ENCODE assay signal across 9 mouse cellular contexts in the genomic region with DNA sequence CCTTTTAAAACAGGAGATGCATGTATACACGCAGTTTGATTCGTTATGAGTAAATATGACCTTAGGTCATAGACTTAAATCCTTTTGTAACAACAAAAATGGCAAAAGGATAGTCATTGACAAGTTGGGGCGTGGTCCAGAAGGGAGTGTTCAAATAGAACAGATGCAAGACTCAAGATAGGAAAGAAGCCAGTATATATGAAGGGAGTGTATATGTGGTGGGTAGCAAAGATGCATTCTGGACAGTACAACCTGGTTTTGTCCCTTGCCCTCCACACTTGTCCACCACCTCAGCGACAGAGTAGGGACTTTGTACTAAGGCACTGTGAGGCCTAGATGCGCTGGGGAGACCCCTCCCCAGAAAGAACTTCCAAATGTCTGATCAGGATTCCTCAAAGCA. TPM values are rescaled to one million over a fixed set of nuclear protein-coding genes. Genes with fewer than 3 reads are reported as not detected.
A peak's percentile ranks its signal among the peaks of the same experiment; 100 is the strongest.
DNase-seq lines count a peak whose midpoint lies in the region; ATAC-seq and TF ChIP-seq lines count a peak whose summit lies in the region.
"Had no signal": no experiment of that assay in that cellular context is flagged by ENCODE, and none has a peak within 500 bp of the region (broad histone marks: within the 10 kb centered on the region; RNA-seq: fewer than 3 reads in every experiment).

No protein-coding gene starts in this region.

- TF ChIP-seq EP300 in heart, adult 2 months (IDR thresholded peaks at IDR 0.05; ENCODE audit: insufficient read depth, low read depth, low read length) = no peak

- peaks cover 14% of the 10 kb centered on the region for H3K4me1 ChIP-seq in heart, adult 2 months (ENCODE audit: control insufficient read depth, insufficient read depth, low read length)
- H3K4me1 ChIP-seq in hindbrain, embryonic 11.5 days (replicated peaks; ENCODE audit: control insufficient read depth, insufficient read depth, low read length) = peaks cover 2% of the 10 kb centered on the region
- peaks cover 49% of the 10 kb centered on the region for H3K4me1 ChIP-seq in liver, embryonic 16.5 days (ENCODE audit: control insufficient read depth, low read depth, low read length)

- no peaks in the 10 kb centered on the region; the same call in 1 of the 2 replicates for H3K36me3 ChIP-seq in heart, adult 2 months (ENCODE audit: control insufficient read depth, insufficient read depth, low read length)
- peaks cover 9% of the 10 kb centered on the region for H3K36me3 ChIP-seq in hindbrain, embryonic 11.5 days (ENCODE audit: control insufficient read depth, insufficient read depth, low read length)
- peaks cover 29% of the 10 kb centered on the region for H3K36me3 ChIP-seq in liver, embryonic 16.5 days (ENCODE audit: control insufficient read depth, insufficient read depth)

- H3K9ac ChIP-seq in heart, adult 2 months (ENCODE audit: low read depth, low read length) = 0 out of 2 replicates have a peak overlapping the region, but pooled peaks have one; percentile 30
- H3K9ac ChIP-seq in hindbrain, embryonic 11.5 days (ENCODE audit: low read depth, low read length) = no peak overlapping the region
- H3K9ac ChIP-seq in liver, embryonic 16.5 days (ENCODE audit: low read depth, low read length) = peak overlapping the region; percentile 65

- no peak for TF ChIP-seq POLR2A in heart, adult 2 months (IDR thresholded peaks at IDR 0.05; ENCODE audit: insufficient read depth, low read depth, low read length)

- ATAC-seq in hindbrain, embryonic 11.5 days (ENCODE audit: low FRiP score) = peak; percentile 59; the same call in 1 of the 2 replicates
- peak; percentile 79 for ATAC-seq in liver, embryonic 16.5 days (ENCODE audit: low read depth)

- peak overlapping the region; percentile 64 for H3K27ac ChIP-seq in heart, adult 2 months
- H3K27ac ChIP-seq in hindbrain, embryonic 11.5 days (ENCODE audit: low read depth, low read length) = no peak overlapping the region
- H3K27ac ChIP-seq in liver, embryonic 16.5 days (ENCODE audit: low read length) = peak overlapping the region; percentile 84
- H3K27ac ChIP-seq: macrophage had no signal

- H3K9me3 ChIP-seq in hindbrain, embryonic 11.5 days (ENCODE audit: control insufficient read depth, low read length) = no peaks in the 10 kb centered on the region
- no peaks in the 10 kb centered on the region for H3K9me3 ChIP-seq in liver, embryonic 16.5 days (replicated peaks; ENCODE audit: control insufficient read depth, low read length)

- no peak for DNase-seq in heart, adult 2 months
- no peak for DNase-seq in heart, adult 9 months (ENCODE audit: low spot score in 2 of 2)
- DNase-seq in CD4-positive helper T cell, adult 2 months (ENCODE audit: low read depth, low spot score) = peak; percentile 17
- no peak for DNase-seq in hindbrain, embryonic 11.5 days (ENCODE audit: low spot score)
- no peak for DNase-seq in retina, postnatal 1 day
- no peak for DNase-seq in cerebellum, postnatal 4 days (ENCODE audit: low spot score in 2 of 2)
- DNase-seq in thymus, postnatal 36 days = no peak

- no peaks in the 10 kb centered on the region for H3K27me3 ChIP-seq in heart, adult 2 months (ENCODE audit: control insufficient read depth, insufficient read depth, low read length)
- H3K27me3 ChIP-seq in hindbrain, embryonic 11.5 days (ENCODE audit: control insufficient read depth, insufficient read depth, low read length) = no peaks in the 10 kb centered on the region
- no peaks in the 10 kb centered on the region for H3K27me3 ChIP-seq in liver, embryonic 16.5 days (ENCODE audit: control insufficient read depth, insufficient read depth, low read depth, low read length)

- TF ChIP-seq CTCF in heart, adult 2 months (IDR thresholded peaks at IDR 0.05) = no peak

- 68% methylated on average over 5 of the region's 5 CpGs for WGBS in heart, adult 2 months
- 72% methylated on average over 5 of the region's 5 CpGs for WGBS in hindbrain, embryonic 11.5 days
- 37% methylated on average over 5 of the region's 5 CpGs for WGBS in liver, embryonic 16.5 days (ENCODE audit: insufficient replicate concordance)

- H3K79me2 ChIP-seq in heart, adult 2 months (replicated peaks; ENCODE audit: control insufficient read depth, insufficient read depth, low read length) = no peaks in the 10 kb centered on the region

- H3K4me3 ChIP-seq in heart, adult 2 months = no peak overlapping the region
- H3K4me3 ChIP-seq in hindbrain, embryonic 11.5 days (ENCODE audit: low read depth, low read length) = no peak overlapping the region
- peak overlapping the region; percentile 39 for H3K4me3 ChIP-seq in liver, embryonic 16.5 days (ENCODE audit: low read depth, low read length)

- intact Hi-C loops in heart, adult 2 months (cut with DNase I) = loop anchor here (1.0 to 2.0 kb wide), 2 partner anchors 19 to 22 kb away; a partner anchor contains a TSS

- H3K4me2 ChIP-seq in hindbrain, embryonic 11.5 days (replicated peaks; ENCODE audit: low read depth, low read length) = no peak overlapping the region
- peak overlapping the region; percentile 99 for H3K4me2 ChIP-seq in liver, embryonic 16.5 days (ENCODE audit: low read depth, low read length)

RNA-seq across cellular contexts. Expression of a gene that starts 0.5 kb away (rescaled TPM):
- 1 to 10 TPM; 7.8 to 8.9 TPM for total RNA-seq in heart, adult 2 months (2021)
- 16.8 and 19.6 TPM in 2 replicates for polyA plus RNA-seq in heart, adult 2 months (2012; rRNA removed)
- polyA plus RNA-seq in hindbrain, embryonic 11.5 days (2014; fragmentation: Nextera tagmentation; extraction: Ambion mirVana) = 10.5 and 13.0 TPM in 2 replicates
- 3.5 and 3.6 TPM in 2 replicates for polyA plus RNA-seq in liver, embryonic 16.5 days (2015; fragmentation: Nextera tagmentation; extraction: Ambion mirVana)

RNA-seq across cellular contexts. Expression of a gene that starts 18.4 kb away (rescaled TPM):
- total RNA-seq in heart, adult 2 months (2021) = under 1 TPM; 0.02 to 0.03 TPM
- 0.06 and 0.41 TPM in 2 replicates for polyA plus RNA-seq in heart, adult 2 months (2012; rRNA removed)
- polyA plus RNA-seq in hindbrain, embryonic 11.5 days (2014; fragmentation: Nextera tagmentation; extraction: Ambion mirVana) = 10.1 and 16.8 TPM in 2 replicates
- 0.16 and 0.22 TPM in 2 replicates for polyA plus RNA-seq in liver, embryonic 16.5 days (2015; fragmentation: Nextera tagmentation; extraction: Ambion mirVana)

RNA-seq across cellular contexts. Expression of a gene that starts 24.1 kb away (rescaled TPM):
- 10 to 100 TPM; 19.2 to 20.6 TPM for total RNA-seq in heart, adult 2 months (2021)
- polyA plus RNA-seq in heart, adult 2 months (2012; rRNA removed) = 22.3 and 25.7 TPM in 2 replicates
- 122 and 136 TPM in 2 replicates for polyA plus RNA-seq in hindbrain, embryonic 11.5 days (2014; fragmentation: Nextera tagmentation; extraction: Ambion mirVana)
- polyA plus RNA-seq in liver, embryonic 16.5 days (2015; fragmentation: Nextera tagmentation; extraction: Ambion mirVana) = 12.4 and 13.6 TPM in 2 replicates

RNA-seq across cellular contexts. Expression of a gene that starts 45.4 kb away (rescaled TPM):
- total RNA-seq in heart, adult 2 months (2021) = 10 to 100 TPM; 20.8 to 24.3 TPM
- 34.5 and 47.8 TPM in 2 replicates for polyA plus RNA-seq in heart, adult 2 months (2012; rRNA removed)
- 9.8 and 13.7 TPM in 2 replicates for polyA plus RNA-seq in hindbrain, embryonic 11.5 days (2014; fragmentation: Nextera tagmentation; extraction: Ambion mirVana)
- 4.8 and 4.9 TPM in 2 replicates for polyA plus RNA-seq in liver, embryonic 16.5 days (2015; fragmentation: Nextera tagmentation; extraction: Ambion mirVana)
